Mouse (Mus musculus) heart, postnatal 36 days (tissue): ENCODE measurements around the gene Hist1h4c. TPM values are rescaled to one million over a fixed set of nuclear protein-coding genes. Genes with fewer than 3 reads are reported as not detected.

ENCODE experiments used
- DNase-seq, 2 experiments: peaks; one replicate each; pipeline ENCODE4 v3.0.0; 2021 to 2022
- intact Hi-C: fragments of 180-260 bp; cut with DNase I; formaldehyde crosslinking; loops from one replicate; pipeline ENCODE4 v1.15.1; 2025
- microRNA-seq, 2 experiments: library from miRNA; unstranded; fragments of <30 nt; microRNA quantifications; one replicate each; pipeline ENCODE4 v1.2.0; 2021; ENCODE audit warnings: borderline number of aligned reads in 2 of 2
- total RNA-seq, 2 experiments: library from RNA; stranded (reverse); gene quantifications; 2 replicates each; pipeline ENCODE4 v1.2.3; 2021

Hist1h4c gene
- total RNA-seq, 2 experiments from 2014 or later, result 51.7 to 59.6 TPM

GRCm38 (mm10) chr13:23681990-23682582 lies 16.2 kb downstream of the Hist1h4c start:
- DNase-seq, result no peak
- intact Hi-C loops, result loop anchor here (5.0 to 10.0 kb wide), 4 partner anchors 100 to 1965 kb away; partner anchors contain the start of genes Hist1h1b, Hist1h2ai, Hist1h2an and Hist1h2bl

- intact Hi-C loops, result no loop called here
- DNase-seq, result no peak
Measured at GRCm38 (mm10) chr13:23662536-23662935, 35.7 kb downstream of the Hist1h4c start.

GRCm38 (mm10) chr13:23659636-23660366 lies 38.5 kb downstream of the Hist1h4c start:
- DNase-seq, result no peak
- intact Hi-C loops, result no loop called here

Small RNA genes lying within 50 kb of the gene (microRNA-seq; reads per million reads assigned to microRNA genes)
- gene Gm44314, result 0 reads per million in 2 experiments
- 0 reads per million in 2 experiments for gene Gm44350

Other genes starting within 250 kb of the Hist1h4c start
- gene Btn1a1, start 232.6 kb downstream of the Hist1h4c start, total RNA-seq, result not detected
- not detected for gene Btn2a2, start 209.6 kb downstream of the Hist1h4c start, total RNA-seq
- 100 to 1,000 TPM; 268 to 283 TPM for gene Hist1h4h, start 167.4 kb downstream of the Hist1h4c start, total RNA-seq
- 10 to 100 TPM; 14.1 to 19.0 TPM for gene Hist1h2af, start 164.5 kb downstream of the Hist1h4c start, total RNA-seq
- gene Hist1h3g, start 163.0 kb downstream of the Hist1h4c start, total RNA-seq, result 1 to 10 TPM; 2.5 to 4.1 TPM
- 1 to 10 TPM in 1 of 2 experiments, under 1 TPM in 1; 0.94 to 1.9 TPM for gene Hist1h2bh, start 155.1 kb downstream of the Hist1h4c start, total RNA-seq
- 10 to 100 TPM in 1 of 2 experiments, 1 to 10 TPM in 1; 7.4 to 10.0 TPM for gene Hist1h3f, start 154.4 kb downstream of the Hist1h4c start, total RNA-seq
- 10 to 100 TPM; 37.7 to 40.9 TPM for gene Hist1h4f, start 146.8 kb downstream of the Hist1h4c start, total RNA-seq
- gene Hist1h1d, start 145.2 kb downstream of the Hist1h4c start, total RNA-seq, result 1 to 10 TPM; 2.2 to 2.3 TPM
- gene Hist1h3e, start 136.1 kb downstream of the Hist1h4c start, total RNA-seq, result 10 to 100 TPM; 21.4 to 23.8 TPM
- gene Hist1h2ae, start 127.2 kb downstream of the Hist1h4c start, total RNA-seq, result 1 to 10 TPM; 2.6 to 3.4 TPM
- 10 to 100 TPM; 38.1 to 41.0 TPM for gene Hist1h2bg, start 127.1 kb downstream of the Hist1h4c start, total RNA-seq
- 10 to 100 TPM; 13.1 to 14.6 TPM for gene Hist1h2bf, start 124.3 kb downstream of the Hist1h4c start, total RNA-seq
- gene Hist1h2ad, start 124.1 kb downstream of the Hist1h4c start, total RNA-seq, result 1 to 10 TPM; 2.9 to 4.6 TPM
- 1 to 10 TPM; 3.1 to 4.8 TPM for gene Hist1h3d, start 122.7 kb downstream of the Hist1h4c start, total RNA-seq
- gene Hist1h4d, start 116.9 kb downstream of the Hist1h4c start, total RNA-seq, result 10 to 100 TPM; 61.5 to 67.6 TPM
- gene Hist1h2be, start 77.3 kb downstream of the Hist1h4c start, total RNA-seq, result 10 to 100 TPM in 1 of 2 experiments, 1 to 10 TPM in 1; 8.9 to 11.1 TPM
- gene Hist1h1e, start 75.9 kb downstream of the Hist1h4c start, total RNA-seq, result 10 to 100 TPM; 38.1 to 46.3 TPM
- 1 to 10 TPM; 1.6 to 1.8 TPM for gene Hist1h2ac, start 14.5 kb downstream of the Hist1h4c start, total RNA-seq
- gene Hist1h2bc, start 14.3 kb downstream of the Hist1h4c start, total RNA-seq, result 10 to 100 TPM; 64.4 to 75.8 TPM
- not detected for gene Hist1h1t, start 2.6 kb downstream of the Hist1h4c start, total RNA-seq
- 10 to 100 TPM; 48.4 to 66.6 TPM for gene Hfe, start 12.4 kb upstream of the Hist1h4c start, total RNA-seq
- gene Hist1h1c, start 40.4 kb upstream of the Hist1h4c start, total RNA-seq, result 100 to 1,000 TPM; 186 to 225 TPM
- gene Hist1h3c, start 47.1 kb upstream of the Hist1h4c start, total RNA-seq, result 1 to 10 TPM; 6.5 to 9.3 TPM
- gene Hist1h2bb, start 48.3 kb upstream of the Hist1h4c start, total RNA-seq, result 10 to 100 TPM in 1 of 2 experiments, 1 to 10 TPM in 1; 9.8 to 12.0 TPM
- gene Hist1h2ab, start 52.7 kb upstream of the Hist1h4c start, total RNA-seq, result 10 to 100 TPM; 11.9 to 16.8 TPM
- 10 to 100 TPM; 20.4 to 22.0 TPM for gene Hist1h3b, start 53.8 kb upstream of the Hist1h4c start, total RNA-seq
- 10 to 100 TPM; 13.8 to 18.3 TPM for gene Hist1h4b, start 58.6 kb upstream of the Hist1h4c start, total RNA-seq
- 10 to 100 TPM; 12.3 to 13.8 TPM for gene Hist1h4a, start 62.8 kb upstream of the Hist1h4c start, total RNA-seq
- gene Hist1h3a, start 63.9 kb upstream of the Hist1h4c start, total RNA-seq, result 10 to 100 TPM; 16.6 to 17.0 TPM
- 1 to 10 TPM; 7.5 to 8.2 TPM for gene Hist1h1a, start 65.2 kb upstream of the Hist1h4c start, total RNA-seq
- not detected for gene Trim38, start 71.5 kb upstream of the Hist1h4c start, total RNA-seq
- gene Slc17a2, start 108.5 kb upstream of the Hist1h4c start, total RNA-seq, result not detected
- gene Slc17a3, start 141.0 kb upstream of the Hist1h4c start, total RNA-seq, result not detected
- gene Slc17a1, start 169.3 kb upstream of the Hist1h4c start, total RNA-seq, result not detected
- not detected for gene Slc17a4, start 216.6 kb upstream of the Hist1h4c start, total RNA-seq
- not detected for gene Hist1h2ba, start 235.7 kb upstream of the Hist1h4c start, total RNA-seq
- not detected for gene Hist1h2aa, start 236.0 kb upstream of the Hist1h4c start, total RNA-seq